Mouse (Mus musculus): ENCODE measurements around the gene Lyl1. TPM values are rescaled to one million over a fixed set of nuclear protein-coding genes. Genes with fewer than 3 reads are reported as not detected.

Gene Lyl1
- total RNA-seq, 4 experiments from 2014 or later = 2.2 to 4.5 (median 3.4) TPM

GRCm38 (mm10) chr8:84703466-84704249 is 2.4 kb downstream of the Lyl1 start:
- DNase-seq (ENCODE audit: low spot score in 2 of 2) = peak in 1 of 2 experiments; percentile 16

- no peak for DNase-seq (ENCODE audit: low spot score in 2 of 2)
These were observed 3.1 kb downstream of the Lyl1 start for GRCm38 (mm10) chr8:84704356-84704755.

GRCm38 (mm10) chr8:84704867-84705831 is 3.9 kb downstream of the Lyl1 start:
- DNase-seq (ENCODE audit: low spot score in 2 of 2) = no peak

GRCm38 (mm10) chr8:84705960-84706359 is 4.7 kb downstream of the Lyl1 start:
- no peak for DNase-seq (ENCODE audit: low spot score in 2 of 2)

GRCm38 (mm10) chr8:84706610-84707266 is 5.5 kb downstream of the Lyl1 start:
- DNase-seq (ENCODE audit: low spot score in 2 of 2) = no peak

- no peak for DNase-seq (ENCODE audit: low spot score in 2 of 2)
These were observed 6.1 kb downstream of the Lyl1 start for GRCm38 (mm10) chr8:84707267-84707883.

GRCm38 (mm10) chr8:84708071-84708541 is 6.8 kb downstream of the Lyl1 start:
- no peak for DNase-seq (ENCODE audit: low spot score in 2 of 2)

GRCm38 (mm10) chr8:84708774-84709475 is 7.7 kb downstream of the Lyl1 start:
- DNase-seq (ENCODE audit: low spot score in 2 of 2) = peak; percentile 82 to 85

- DNase-seq (ENCODE audit: low spot score in 2 of 2) = no peak
These were observed 8.7 kb downstream of the Lyl1 start for GRCm38 (mm10) chr8:84709931-84710330.

GRCm38 (mm10) chr8:84711312-84711711 is 10.1 kb downstream of the Lyl1 start:
- no peak for DNase-seq (ENCODE audit: low spot score in 2 of 2)

GRCm38 (mm10) chr8:84711933-84712758 is 10.9 kb downstream of the Lyl1 start:
- DNase-seq (ENCODE audit: low spot score in 2 of 2) = no peak

GRCm38 (mm10) chr8:84712759-84713120 is 11.5 kb downstream of the Lyl1 start:
- peak in 1 of 2 experiments; percentile 3 for DNase-seq (ENCODE audit: low spot score in 2 of 2)

GRCm38 (mm10) chr8:84713381-84713780 is 12.1 kb downstream of the Lyl1 start:
- no peak for DNase-seq (ENCODE audit: low spot score in 2 of 2)

GRCm38 (mm10) chr8:84714161-84714560 is 12.9 kb downstream of the Lyl1 start:
- no peak for DNase-seq (ENCODE audit: low spot score in 2 of 2)

- DNase-seq (ENCODE audit: low spot score in 2 of 2) = no peak
These were observed 14.7 kb downstream of the Lyl1 start for GRCm38 (mm10) chr8:84715893-84716468.

- no peak for DNase-seq (ENCODE audit: low spot score in 2 of 2)
These were observed 15.5 kb downstream of the Lyl1 start for GRCm38 (mm10) chr8:84716790-84717189.

- no peak for DNase-seq (ENCODE audit: low spot score in 2 of 2)
These were observed 17.2 kb downstream of the Lyl1 start for GRCm38 (mm10) chr8:84718476-84718875.

GRCm38 (mm10) chr8:84718959-84719690 is 17.9 kb downstream of the Lyl1 start:
- no peak for DNase-seq (ENCODE audit: low spot score in 2 of 2)

- no peak for DNase-seq (ENCODE audit: low spot score in 2 of 2)
These were observed 21.2 kb downstream of the Lyl1 start for GRCm38 (mm10) chr8:84722530-84722849.

Data from left cerebral cortex, adult 8-10 months (tissue).